Mouse (Mus musculus) spleen, adult 2 months (tissue): ENCODE data around the gene Gm6904.

Source experiments
- CTCF ChIP-seq: fragments of 200-500 bp; IDR thresholded peaks from 2 replicates; pipeline ENCODE4 v1.5.1; 2011; ENCODE audit warnings: mild to moderate bottlenecking, inconsistent platforms; ENCODE audit not compliant: insufficient read depth, insufficient read length, insufficient replicate concordance; ENCODE audit errors: extremely low read depth
- POLR2A ChIP-seq: fragments of 200-500 bp; IDR thresholded peaks from 2 replicates; pipeline ENCODE4 v1.6.1; 2011; ENCODE audit warnings: low read depth, low read length, inconsistent platforms

DNA sequence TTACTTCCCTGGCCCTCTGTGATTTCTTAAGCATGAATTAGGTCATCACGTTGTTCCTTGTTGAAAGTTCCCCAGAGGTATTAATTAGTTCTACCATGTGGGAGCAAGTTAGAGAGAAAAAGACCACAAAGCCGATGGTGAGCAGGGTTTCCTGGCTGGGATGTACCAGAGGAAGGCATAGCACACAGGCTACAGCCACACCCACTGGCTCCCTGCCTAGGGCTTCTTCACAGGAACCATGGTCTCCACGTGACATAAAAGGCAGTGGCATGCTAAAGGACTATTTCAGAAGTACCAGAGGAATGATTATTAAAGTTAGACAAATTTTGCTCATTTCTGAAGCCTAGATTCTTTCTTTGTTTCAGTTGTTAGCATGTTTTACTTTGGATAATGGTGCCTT, 40.8 kb downstream of the Gm6904 start:
- no peak for TF ChIP-seq POLR2A
- no peak for TF ChIP-seq CTCF
